Mouse (Mus musculus) right cerebral cortex, adult 18-20 months (tissue): ENCODE data around the gene Ceacam20.
"Not testable (repeated sequence)": the region's sequence is repeated elsewhere in the genome, so short reads cannot be mapped to it uniquely, and the experiment has no call there.

Experiments used
- DNase-seq: peaks from one replicate; pipeline ENCODE4 v3.0.0; 2022; ENCODE audit warnings: mixed read lengths

Gene Ceacam20

DNA sequence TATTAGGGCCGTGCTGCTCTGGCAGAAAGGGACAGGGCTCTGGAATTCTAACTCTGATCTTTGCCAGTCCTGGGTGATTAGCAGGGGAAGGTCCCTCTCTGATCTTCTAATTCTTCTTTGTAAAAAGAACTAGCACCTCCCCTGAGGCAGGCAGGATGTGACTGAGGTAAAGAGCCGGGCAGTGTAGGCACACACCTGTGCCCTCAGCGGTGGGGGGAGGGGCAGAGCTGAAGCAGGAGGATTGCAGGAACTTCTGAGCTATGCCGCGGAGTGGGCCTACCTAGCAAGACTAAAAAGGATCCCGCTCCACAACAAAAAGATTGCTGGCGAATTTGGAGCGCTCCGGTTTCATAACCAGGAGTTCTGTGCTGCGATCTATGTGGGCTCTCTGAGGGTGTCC, 15.2 kb upstream of the Ceacam20 start:
- no peak for DNase-seq

- no peak for DNase-seq
These were observed 14.6 kb upstream of the Ceacam20 start, which contains the start of gene Igsf23 for GRCm38 (mm10) chr7:19950589-19950988. Gene Igsf23 (minus strand): TSS chr7:19950756.

DNA sequence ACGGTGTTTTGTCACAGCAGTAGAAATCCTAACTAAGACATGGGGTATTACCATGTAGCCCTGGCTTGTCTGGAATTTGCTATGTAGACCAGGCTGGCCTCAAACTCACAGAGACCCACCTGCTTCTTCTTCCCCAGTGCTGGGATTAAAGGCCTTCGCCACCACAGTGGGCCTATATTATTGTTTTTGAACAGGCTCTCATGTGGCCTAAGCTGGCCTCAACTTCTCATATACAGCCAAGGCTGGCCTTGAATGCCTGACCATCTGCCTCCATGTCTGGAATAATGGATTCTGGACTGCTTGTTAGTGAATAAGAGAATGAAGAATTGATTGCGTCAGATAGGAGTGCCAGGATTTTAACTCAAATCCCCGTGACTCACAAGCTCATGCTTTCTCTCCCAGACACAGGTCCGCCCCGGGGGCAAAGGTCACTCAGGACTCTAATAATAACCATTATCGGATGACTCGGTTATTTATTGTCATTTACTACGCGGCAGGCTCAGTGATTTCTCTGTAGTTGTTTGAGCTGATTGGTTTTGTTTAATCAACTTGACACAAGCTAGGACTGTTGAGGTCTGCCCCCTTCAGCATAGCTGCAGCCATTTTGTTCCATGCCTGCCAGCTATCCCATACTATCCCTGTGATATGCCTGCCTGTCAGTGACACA, 12.8 kb upstream of the Ceacam20 start:
- no peak for DNase-seq

DNA sequence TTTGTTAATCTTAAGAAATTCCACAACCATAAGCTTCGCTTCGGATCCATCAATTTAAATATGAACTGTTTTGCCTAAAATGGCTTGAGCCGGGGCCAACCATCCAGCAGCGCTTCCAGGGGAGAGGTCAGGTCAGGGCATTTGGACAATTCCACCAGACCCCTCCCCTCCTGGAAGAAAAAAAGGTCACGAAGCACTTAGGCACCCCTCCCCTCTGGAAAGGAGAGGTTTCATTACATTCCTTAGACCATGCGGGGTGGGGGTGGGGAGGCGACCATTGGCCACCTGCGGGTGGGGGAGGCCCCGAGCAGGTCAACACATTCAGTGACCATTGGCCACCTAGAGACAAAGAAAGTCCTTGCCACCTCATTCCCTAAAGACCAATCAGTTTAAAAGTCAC, 12.2 kb upstream of the Ceacam20 start:
- no peak for DNase-seq

GRCm38 (mm10) chr7:19955861-19956260, 9.4 kb upstream of the Ceacam20 start:
- DNase-seq = no peak

DNA sequence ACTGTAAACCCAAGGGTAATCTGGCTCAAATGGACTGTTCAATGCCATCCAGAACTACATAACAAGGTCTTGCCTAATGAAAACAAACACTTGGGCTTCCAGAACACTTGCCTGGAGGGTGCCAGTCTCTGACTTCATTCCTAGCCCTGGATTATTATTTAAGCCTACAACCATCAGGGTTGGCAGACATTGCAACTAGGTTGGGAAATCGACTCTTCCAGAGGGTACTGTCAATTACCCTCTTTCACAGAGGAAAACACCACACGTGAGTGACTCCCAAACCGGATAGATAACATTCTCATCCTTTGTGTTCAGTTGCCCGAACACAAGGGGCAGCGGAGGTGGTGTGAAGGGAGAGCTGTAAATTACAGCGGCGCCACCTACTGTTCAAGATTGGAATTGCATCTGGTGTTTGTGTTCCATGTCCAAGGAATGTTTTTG, 8.9 kb upstream of the Ceacam20 start:
- DNase-seq = peak; percentile 86

- DNase-seq = no peak
These were observed 2.8 kb upstream of the Ceacam20 start for GRCm38 (mm10) chr7:19962423-19962822.

GRCm38 (mm10) chr7:19969106-19969505, 3.9 kb downstream of the Ceacam20 start:
- no peak for DNase-seq

DNA sequence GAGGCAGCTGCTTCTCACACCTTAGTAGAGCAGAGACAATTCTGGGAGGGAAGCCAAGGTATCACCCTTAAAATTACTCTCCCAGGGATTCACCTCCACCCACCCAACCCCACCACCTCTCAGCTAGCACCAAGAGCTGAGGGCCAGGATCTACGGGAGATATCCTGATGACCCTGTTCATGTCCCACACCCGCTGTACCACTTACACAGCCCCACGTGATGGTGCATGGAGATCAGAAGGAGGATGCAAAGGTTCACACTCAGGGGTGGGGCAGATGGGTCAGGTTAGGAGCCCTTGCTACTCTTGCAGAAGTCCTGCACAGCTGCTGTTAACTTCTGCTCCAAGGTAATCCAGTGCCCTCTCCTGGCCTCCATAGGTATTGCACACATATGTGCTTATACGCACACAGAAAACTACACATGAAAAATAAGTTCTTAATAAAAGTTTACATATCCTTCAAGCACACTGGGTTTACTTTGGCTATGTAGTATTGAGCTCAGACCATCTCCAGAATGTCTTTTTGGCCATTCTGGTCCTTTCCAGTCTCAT, 4.4 kb downstream of the Ceacam20 start:
- no peak for DNase-seq

- DNase-seq = no peak
These were observed 5.0 kb downstream of the Ceacam20 start for GRCm38 (mm10) chr7:19970196-19970595.

DNA sequence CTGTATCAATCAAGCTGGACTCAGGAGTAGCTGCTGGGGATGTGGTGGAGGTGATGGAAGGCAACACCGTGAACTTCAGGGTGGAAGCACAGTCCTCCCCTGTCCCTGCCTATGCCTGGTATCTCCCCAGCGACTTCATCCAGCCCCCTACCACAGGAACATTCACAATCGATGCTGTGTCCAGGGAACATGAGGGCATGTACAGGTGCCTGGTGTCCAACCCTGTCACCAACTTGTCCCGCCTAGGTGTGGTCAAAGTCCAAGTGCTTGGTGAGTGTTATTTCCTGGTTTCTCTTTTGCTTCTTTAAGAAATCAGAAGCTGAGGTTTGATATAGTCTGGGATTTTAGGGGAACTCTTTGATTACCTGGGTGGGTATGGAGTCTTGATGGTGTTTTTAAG, 6.3 kb downstream of the Ceacam20 start:
- DNase-seq = no peak

DNA sequence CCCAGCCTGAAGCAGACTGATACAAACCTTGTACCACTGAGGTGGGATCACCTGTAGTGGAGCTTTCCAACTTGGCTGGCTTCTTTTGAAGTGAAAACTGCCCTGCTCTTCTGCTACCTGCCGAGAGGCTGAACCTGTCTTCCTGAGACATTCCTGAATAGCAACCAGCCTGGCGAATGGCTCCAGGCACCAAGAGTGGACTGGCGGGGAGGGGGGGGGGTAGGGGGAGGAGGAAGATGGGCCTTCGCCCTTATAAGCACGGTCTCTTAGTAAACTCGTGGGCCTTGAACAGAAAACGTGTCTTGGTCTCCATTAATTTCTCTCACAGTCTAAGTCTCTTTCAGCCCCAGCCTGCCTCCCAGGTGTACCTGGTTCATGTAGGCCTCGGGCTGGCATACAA, 26.0 kb downstream of the Ceacam20 start, which contains the start of gene Nlrp9b:
Nlrp9b (plus strand) TSS at position 301 of the 400 bp plus-strand sequence.
- not testable (repeated sequence) for DNase-seq

- not testable (repeated sequence) for DNase-seq
These were observed 31.5 kb downstream of the Ceacam20 start for GRCm38 (mm10) chr7:19996721-19997120.

- no peak for DNase-seq
These were observed 44.8 kb downstream of the Ceacam20 start for GRCm38 (mm10) chr7:20009987-20010386.
